Mouse (Mus musculus): ENCODE data around the gene Ipo8. TPM values are rescaled to one million over a fixed set of nuclear protein-coding genes. Genes with fewer than 3 reads are reported as not detected.
A peak's percentile ranks its signal among the peaks of the same experiment; 100 is the strongest.

Gene Ipo8
- total RNA-seq (2014; rRNA removed; ENCODE audit: low replicate concordance) (17.6 and 19.3 TPM in 2 replicates), polyA plus RNA-seq (2015; fragmentation: Nextera tagmentation; extraction: Ambion mirVana) (9.7 and 10.9 TPM in 2 replicates)

DNA sequence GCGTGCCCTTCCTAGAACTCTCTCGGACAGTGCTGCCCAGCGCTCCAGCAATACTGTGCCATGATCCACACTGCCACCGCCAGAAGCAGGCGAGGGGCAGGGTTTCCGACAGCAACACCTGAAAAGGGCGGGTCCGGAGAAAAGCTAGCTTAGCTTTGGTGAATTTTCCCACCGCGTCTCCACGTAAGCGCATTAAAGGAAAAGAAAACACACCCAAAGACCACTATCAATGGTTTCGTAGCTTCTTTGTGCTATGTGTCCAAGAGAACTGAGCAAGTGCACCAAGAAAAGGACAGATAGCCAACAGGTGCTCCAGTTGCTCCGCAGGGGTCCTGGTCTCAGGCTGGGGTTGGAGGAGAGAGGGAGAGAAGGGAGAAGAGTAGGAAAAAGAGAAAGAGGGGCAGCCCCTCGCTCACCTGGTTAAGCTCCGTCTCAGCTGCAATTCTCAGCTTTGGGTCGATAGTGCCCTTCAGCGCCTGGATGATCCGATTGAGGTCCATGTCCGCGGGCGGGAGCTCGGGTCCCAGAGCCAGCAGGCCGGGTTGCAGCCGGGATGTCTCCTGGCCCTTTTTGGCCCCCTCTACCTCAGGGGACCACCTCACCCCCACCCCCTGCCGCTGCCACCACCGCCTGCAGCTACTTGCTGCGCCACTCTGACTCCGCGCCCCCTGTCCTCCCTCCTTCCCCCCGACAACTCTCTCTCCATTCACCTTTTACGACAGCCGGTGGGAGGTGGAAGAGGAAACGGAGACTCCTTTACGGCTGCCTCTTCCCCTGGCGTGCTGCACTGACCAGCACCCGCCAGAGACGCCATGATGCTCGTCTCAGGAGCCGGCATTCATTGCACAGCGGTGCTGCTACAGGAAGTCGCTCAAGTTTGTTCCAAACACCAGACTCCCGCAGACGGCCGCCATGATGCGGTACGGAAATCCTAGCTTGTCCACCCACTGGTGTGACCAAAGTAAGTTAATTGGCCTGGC lies at the start of gene Ipo8:
Ipo8 (minus strand) TSS at position 720 of the 980 bp plus-strand sequence.
- peak; percentile 98 for DNase-seq (ENCODE audit: low spot score)
- Histone ChIP-seq H3K36me3 (replicated peaks; ENCODE audit: control insufficient read depth, insufficient read depth, low read length) (no peaks in the 10 kb centered on the region), H3K9me3 (replicated peaks; ENCODE audit: control insufficient read depth, low read length) (peaks cover 5% of the 10 kb centered on the region; the same call in 1 of the 2 replicates), H3K27ac (ENCODE audit: low read depth) (peak within 1 kb of the TSS; percentile 38), H3K9ac (replicated peaks; ENCODE audit: low read depth, low read length) (peak within 1 kb of the TSS; percentile 77), H3K4me2 (ENCODE audit: low read depth, low read length) (peak within 1 kb of the TSS; percentile 98), H3K4me1 (ENCODE audit: control insufficient read depth, insufficient read depth) (peaks cover 9% of the 10 kb centered on the region), H3K4me3 (ENCODE audit: low read depth, low read length) (peak within 1 kb of the TSS; percentile 82), H3K27me3 (ENCODE audit: control insufficient read depth, insufficient read depth, low read length) (no peaks in the 10 kb centered on the region)
- WGBS, result under 1% methylated on average over 45 of the region's 47 CpGs
- 0 out of 2 replicates have a peak, but pooled peaks have one; percentile 35 for TF ChIP-seq EP300 (IDR thresholded peaks at IDR 0.05; ENCODE audit: low read depth)
- no peak for TF ChIP-seq CTCF (IDR thresholded peaks at IDR 0.05; ENCODE audit: low read depth)
- ATAC-seq (ENCODE audit: insufficient read depth, low read depth), result peak; percentile 99

DNA sequence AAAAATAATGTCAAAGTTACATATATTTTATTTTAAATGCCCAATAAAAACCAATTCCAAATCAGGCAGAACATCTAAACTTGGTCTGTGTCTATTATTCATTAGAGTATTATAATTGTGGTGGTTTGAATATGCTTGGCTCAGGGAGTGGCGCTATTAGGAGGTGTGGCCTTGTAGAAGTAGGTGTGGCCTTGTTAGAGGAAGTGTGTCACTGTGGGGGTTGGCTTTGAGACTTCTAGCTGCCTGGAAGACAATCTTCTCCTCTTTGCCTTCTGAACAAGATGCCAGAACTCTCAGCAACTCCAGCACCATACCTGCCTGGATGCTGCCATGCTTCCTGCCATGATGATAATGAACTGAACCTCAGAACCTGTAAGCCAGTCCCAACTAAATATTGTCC lies 42.6 kb upstream of the Ipo8 start:
- Histone ChIP-seq H3K27ac (ENCODE audit: low read depth) (no peak overlapping the region), H3K4me3 (ENCODE audit: low read depth, low read length) (no peak overlapping the region), H3K9me3 (replicated peaks; ENCODE audit: control insufficient read depth, low read length) (no peaks in the 10 kb centered on the region), H3K4me2 (ENCODE audit: low read depth, low read length) (no peak overlapping the region), H3K27me3 (ENCODE audit: control insufficient read depth, insufficient read depth, low read length) (no peaks in the 10 kb centered on the region), H3K36me3 (replicated peaks; ENCODE audit: control insufficient read depth, insufficient read depth, low read length) (0 out of 2 replicates have a peak, but pooled peaks cover 3% of the 10 kb centered on the region), H3K4me1 (ENCODE audit: control insufficient read depth, insufficient read depth) (no peaks in the 10 kb centered on the region), H3K9ac (replicated peaks; ENCODE audit: low read depth, low read length) (no peak overlapping the region)
- WGBS, result 96% methylated on average over 1 of the region's 1 CpGs
- DNase-seq (ENCODE audit: low spot score) (no peak), ATAC-seq (ENCODE audit: insufficient read depth, low read depth) (no peak)
- TF ChIP-seq CTCF (IDR thresholded peaks at IDR 0.05; ENCODE audit: low read depth) (no peak), EP300 (IDR thresholded peaks at IDR 0.05; ENCODE audit: low read depth) (no peak)

DNA sequence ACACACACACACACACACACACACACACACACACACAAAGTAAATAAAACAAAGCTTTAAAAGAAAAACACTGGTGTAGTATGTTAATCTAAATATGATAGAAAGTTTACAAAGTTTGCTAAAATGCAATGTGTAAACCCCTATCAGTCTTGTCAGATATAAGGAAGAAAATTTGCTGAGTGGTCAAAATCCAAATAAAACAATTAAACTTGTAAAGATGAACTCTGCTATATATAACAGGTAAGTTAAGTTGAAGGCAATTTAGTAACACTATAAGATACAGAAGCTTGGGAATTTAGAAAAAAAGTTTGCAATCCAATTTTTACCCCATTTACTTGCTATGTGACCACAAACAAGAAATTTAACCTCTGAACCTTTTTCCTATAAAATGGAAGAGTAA lies 14.4 kb upstream of the Ipo8 start:
- H3K4me1 ChIP-seq (ENCODE audit: control insufficient read depth, insufficient read depth), result no peaks in the 10 kb centered on the region
- H3K9ac ChIP-seq (replicated peaks; ENCODE audit: low read depth, low read length), result no peak overlapping the region
- H3K27me3 ChIP-seq (ENCODE audit: control insufficient read depth, insufficient read depth, low read length), result no peaks in the 10 kb centered on the region
- H3K27ac ChIP-seq (ENCODE audit: low read depth), result no peak overlapping the region
- H3K4me3 ChIP-seq (ENCODE audit: low read depth, low read length), result no peak overlapping the region
- no peak overlapping the region for H3K4me2 ChIP-seq (ENCODE audit: low read depth, low read length)
- ATAC-seq (ENCODE audit: insufficient read depth, low read depth), result no peak
- H3K36me3 ChIP-seq (replicated peaks; ENCODE audit: control insufficient read depth, insufficient read depth, low read length), result 0 out of 2 replicates have a peak, but pooled peaks cover 4% of the 10 kb centered on the region
- no peaks in the 10 kb centered on the region for H3K9me3 ChIP-seq (replicated peaks; ENCODE audit: control insufficient read depth, low read length)
- no peak for DNase-seq (ENCODE audit: low spot score)
- TF ChIP-seq CTCF (IDR thresholded peaks at IDR 0.05; ENCODE audit: low read depth) (no peak), EP300 (IDR thresholded peaks at IDR 0.05; ENCODE audit: low read depth) (no peak)

DNA sequence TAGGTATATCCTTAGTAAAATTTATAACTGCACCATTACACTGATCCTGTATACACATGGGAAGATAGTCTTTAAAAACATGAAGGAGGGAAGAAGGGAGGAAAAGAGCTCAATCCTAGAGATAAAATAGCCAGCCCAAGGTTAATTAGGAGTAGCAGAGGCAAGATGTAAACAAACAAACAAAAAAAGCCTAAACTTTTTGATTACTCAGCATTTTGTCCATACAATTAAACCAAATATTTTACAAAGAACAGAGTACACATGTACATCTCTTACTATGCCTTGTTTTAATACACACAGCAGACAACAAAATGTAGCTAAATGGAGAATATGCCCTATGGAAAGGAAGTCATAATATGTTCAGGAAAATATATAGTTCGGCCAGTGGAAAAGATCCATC lies 10.5 kb upstream of the Ipo8 start:
- H3K4me3 ChIP-seq (ENCODE audit: low read depth, low read length), result no peak overlapping the region
- WGBS, result 79% methylated on average over 1 of the region's 1 CpGs
- no peak overlapping the region for H3K9ac ChIP-seq (replicated peaks; ENCODE audit: low read depth, low read length)
- H3K36me3 ChIP-seq (replicated peaks; ENCODE audit: control insufficient read depth, insufficient read depth, low read length), result 0 out of 2 replicates have a peak, but pooled peaks cover 4% of the 10 kb centered on the region
- ATAC-seq (ENCODE audit: insufficient read depth, low read depth) (no peak), DNase-seq (ENCODE audit: low spot score) (no peak)
- TF ChIP-seq EP300 (IDR thresholded peaks at IDR 0.05; ENCODE audit: low read depth) (no peak), CTCF (IDR thresholded peaks at IDR 0.05; ENCODE audit: low read depth) (no peak)
- no peaks in the 10 kb centered on the region for H3K9me3 ChIP-seq (replicated peaks; ENCODE audit: control insufficient read depth, low read length)
- H3K27me3 ChIP-seq (ENCODE audit: control insufficient read depth, insufficient read depth, low read length), result no peaks in the 10 kb centered on the region
- H3K4me1 ChIP-seq (ENCODE audit: control insufficient read depth, insufficient read depth), result no peaks in the 10 kb centered on the region
- H3K4me2 ChIP-seq (ENCODE audit: low read depth, low read length), result no peak overlapping the region
- H3K27ac ChIP-seq (ENCODE audit: low read depth), result no peak overlapping the region

DNA sequence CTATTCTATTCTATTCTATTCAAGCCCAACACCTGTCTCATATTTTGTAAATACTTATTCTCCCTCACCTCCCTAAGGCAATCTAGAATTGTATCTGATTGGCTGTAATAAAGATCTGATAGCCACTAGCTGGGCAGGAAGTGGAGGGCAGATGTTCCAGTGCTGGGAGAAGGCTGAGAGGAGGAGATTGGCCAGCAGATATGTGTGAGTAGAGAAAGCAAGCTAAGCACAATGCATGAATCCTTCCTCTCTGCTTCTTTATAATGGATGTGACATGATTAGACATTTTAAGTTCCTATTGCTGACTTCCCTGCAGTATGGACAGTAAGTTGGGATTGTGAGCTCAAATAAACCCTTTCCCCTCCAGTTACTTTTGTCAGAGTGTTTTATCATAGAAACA lies 7.2 kb upstream of the Ipo8 start:
- Histone ChIP-seq H3K4me3 (ENCODE audit: low read depth, low read length) (no peak overlapping the region), H3K4me1 (ENCODE audit: control insufficient read depth, insufficient read depth) (no peaks in the 10 kb centered on the region), H3K36me3 (replicated peaks; ENCODE audit: control insufficient read depth, insufficient read depth, low read length) (0 out of 2 replicates have a peak, but pooled peaks cover 4% of the 10 kb centered on the region), H3K27me3 (ENCODE audit: control insufficient read depth, insufficient read depth, low read length) (no peaks in the 10 kb centered on the region), H3K27ac (ENCODE audit: low read depth) (no peak overlapping the region), H3K4me2 (ENCODE audit: low read depth, low read length) (no peak overlapping the region), H3K9ac (replicated peaks; ENCODE audit: low read depth, low read length) (no peak overlapping the region), H3K9me3 (replicated peaks; ENCODE audit: control insufficient read depth, low read length) (peaks cover 5% of the 10 kb centered on the region; the same call in 1 of the 2 replicates)
- no peak for TF ChIP-seq EP300 (IDR thresholded peaks at IDR 0.05; ENCODE audit: low read depth)
- no peak for TF ChIP-seq CTCF (IDR thresholded peaks at IDR 0.05; ENCODE audit: low read depth)
- ATAC-seq (ENCODE audit: insufficient read depth, low read depth), result no peak
- DNase-seq (ENCODE audit: low spot score), result no peak

All from heart, postnatal 0 days (tissue).